Mouse (Mus musculus): ENCODE results near the gene Lrrc43.

The Lrrc43 gene

DNA sequence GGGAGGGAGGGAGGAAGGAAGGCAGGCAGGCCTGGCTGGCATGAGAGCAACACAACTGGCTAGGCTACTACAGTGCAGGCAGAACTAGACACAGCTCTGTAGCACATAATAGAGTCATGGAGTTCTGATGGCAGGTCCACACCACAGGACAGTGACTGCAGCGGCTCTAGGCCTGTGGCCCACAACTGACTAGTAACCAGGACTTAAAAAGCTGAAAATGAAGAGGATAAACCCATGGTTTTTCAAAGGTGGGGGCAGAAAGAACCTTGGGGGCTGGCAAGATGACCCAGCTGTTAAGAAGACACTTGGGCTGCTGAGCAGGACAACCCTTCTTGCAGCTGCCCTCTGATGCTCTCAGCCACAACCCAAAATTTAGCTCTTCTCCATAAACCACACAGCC is 32.5 kb downstream of the Lrrc43 start:
- no peak for DNase-seq

DNA sequence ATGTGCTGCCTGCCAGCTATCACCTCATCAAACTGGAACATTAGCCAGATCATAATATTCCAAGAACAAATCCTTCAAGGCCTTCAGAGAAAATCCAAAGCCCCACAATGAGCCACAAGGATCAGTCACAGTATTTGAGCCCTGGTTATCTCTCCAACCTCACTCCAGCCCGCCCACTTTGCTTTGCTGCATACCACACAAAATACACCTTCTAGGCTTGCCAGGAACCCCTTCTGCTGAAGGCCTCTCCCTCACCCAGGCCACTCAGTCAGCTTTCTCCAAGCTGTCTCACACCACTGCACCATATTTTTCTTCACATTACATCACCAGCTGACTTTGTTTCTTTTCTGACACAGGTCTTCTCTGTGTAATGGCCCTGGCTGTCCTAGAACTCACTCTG is 33.1 kb downstream of the Lrrc43 start:
- no peak for DNase-seq

DNA sequence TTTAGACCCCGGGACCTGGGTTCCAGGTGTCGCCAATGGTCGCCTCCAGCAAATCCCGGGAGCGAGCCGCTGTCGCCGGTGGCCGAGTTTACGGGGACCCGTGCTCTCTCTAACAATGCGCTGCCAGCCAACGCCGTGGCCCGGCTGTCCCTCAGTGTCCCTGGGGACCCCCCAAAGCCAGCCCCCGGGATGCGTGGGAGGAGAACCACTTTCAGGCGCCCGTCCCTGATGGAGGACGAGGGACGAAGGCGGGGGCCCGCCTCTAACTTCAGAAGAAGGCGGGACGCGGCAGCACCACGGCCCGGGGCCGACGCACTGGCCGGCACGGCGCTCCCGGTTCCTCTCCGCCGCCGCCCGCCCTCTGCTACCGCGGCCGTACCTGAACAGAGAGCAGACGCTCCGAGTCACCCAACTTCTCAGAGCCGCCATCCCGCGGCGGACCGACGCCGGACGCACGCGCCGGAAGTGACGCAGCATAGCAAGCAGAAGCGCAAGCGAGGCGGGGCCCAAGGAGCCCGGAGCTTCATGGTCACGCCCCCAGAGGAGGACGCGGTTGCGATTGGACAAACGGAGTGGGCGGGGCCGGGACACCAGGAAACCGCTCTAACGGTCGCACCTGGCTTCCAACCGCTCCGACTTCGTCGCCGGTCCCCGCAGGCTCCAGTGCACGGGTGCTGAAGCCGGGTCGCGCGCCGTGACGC is 34.7 kb downstream of the Lrrc43 start, which contains the start of gene Diablo:
TSS of gene Diablo (minus strand) at position 485 of the 701 bp plus-strand sequence.
- DNase-seq: peak; percentile 99

DNA sequence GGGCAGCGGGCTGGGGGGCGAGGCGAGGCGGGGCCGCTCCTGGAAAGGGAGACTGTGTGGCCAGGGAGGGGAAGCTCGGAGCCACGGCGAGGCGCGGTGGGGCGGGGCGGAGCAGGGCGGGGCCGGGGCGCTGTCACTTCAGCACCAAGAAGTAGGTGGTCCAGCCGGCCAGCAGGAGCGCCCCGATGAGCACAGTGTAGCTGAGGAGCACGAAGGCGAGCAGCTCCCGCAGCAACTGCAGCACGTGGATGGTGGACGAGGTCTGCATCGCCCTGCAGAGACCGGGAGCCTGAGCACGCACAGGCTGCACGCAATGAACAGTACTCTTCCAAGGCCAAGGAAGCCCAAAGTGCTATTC is 35.3 kb downstream of the Lrrc43 start:
- DNase-seq: no peak

DNA sequence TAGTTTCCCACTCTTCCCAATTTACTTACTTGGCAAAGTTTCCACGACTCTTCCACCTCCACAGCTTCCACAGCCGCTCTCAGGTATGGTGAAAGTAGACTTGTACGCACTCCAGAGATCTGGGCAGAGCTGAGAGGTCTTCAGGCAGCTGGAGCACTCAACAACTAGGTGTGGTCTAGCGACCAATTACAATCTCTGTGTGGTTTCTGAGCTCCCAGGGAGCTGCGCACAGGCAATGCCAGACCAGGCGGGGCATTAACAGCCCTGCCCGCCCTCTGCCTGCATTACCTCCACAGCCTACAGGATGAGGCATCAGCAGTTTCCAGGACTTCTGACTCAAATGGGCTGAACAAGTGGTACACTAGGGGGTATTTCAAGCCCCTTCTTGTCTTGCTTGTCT is 36.2 kb downstream of the Lrrc43 start, which contains the start of gene Gm49027:
TSS of gene Gm49027 (minus strand) at position 208 of the 400 bp plus-strand sequence.
- DNase-seq: peak; percentile 2

DNA sequence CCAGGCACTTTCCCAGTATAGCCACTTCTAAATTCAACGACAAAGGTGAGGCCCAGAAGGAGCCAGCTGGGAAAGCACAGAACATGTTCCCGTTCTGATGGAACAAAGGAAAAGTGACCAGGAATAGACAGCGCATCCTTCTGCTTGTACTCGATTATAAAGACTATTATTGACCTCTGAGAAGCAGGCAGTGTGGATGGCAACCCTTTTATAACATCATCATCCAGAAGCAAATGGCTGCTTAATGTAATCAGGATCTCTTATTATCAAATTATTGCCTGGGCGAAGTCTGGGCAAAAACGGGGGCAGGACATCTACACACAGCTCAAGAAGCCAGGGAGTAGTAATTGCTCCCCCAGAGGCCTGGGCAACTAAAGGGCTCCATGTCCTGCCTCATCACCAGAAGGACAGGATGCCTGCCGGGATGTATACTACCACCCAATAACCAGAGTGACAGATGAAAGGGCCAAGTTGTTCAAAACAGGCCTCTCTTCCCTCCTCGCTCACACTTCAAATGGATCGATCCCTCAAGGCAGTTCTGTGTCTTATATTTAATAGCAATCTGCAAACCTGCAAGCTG is 36.9 kb downstream of the Lrrc43 start:
- DNase-seq: peak; percentile 1

DNA sequence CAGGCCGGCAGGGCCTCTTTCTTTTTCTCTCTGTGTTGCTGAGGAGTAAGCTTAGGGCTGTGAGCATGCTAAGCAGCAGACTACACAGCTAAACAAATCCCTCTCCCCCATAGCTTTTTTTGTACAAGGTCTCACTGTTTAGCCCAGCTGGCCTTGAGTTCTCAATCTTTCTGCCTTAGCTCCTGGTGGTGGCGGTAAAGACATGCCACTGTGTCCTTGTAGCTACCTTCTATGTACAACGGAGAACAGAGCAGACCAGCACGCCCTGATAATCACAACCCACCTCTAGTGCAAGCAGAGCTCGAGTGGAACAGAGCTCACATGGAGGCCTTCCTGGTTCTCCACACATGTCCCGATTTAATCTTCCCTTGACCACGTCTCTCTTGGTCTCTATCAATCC is 39.5 kb downstream of the Lrrc43 start:
- DNase-seq: peak; percentile 3

DNA sequence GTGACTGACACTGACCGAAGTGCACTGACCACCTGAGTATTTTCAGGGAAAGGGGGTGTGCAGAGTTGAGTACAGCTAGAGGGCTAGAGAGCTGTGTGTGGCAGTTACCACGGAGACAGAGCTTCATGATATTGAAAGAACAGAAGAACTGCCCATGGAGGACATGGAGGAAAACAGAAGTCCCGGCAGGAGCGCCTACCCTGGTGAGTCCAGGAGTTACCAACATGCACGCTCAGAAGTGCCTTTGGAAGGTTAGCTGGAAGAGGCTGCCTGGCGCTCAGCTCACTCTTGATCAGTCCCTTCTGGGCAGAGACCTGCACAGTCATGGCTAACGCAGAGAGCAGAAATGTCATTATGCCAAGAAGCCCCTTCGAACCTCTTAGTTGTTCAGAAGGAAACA is 41.0 kb downstream of the Lrrc43 start:
- peak; percentile 1 for DNase-seq

DNA sequence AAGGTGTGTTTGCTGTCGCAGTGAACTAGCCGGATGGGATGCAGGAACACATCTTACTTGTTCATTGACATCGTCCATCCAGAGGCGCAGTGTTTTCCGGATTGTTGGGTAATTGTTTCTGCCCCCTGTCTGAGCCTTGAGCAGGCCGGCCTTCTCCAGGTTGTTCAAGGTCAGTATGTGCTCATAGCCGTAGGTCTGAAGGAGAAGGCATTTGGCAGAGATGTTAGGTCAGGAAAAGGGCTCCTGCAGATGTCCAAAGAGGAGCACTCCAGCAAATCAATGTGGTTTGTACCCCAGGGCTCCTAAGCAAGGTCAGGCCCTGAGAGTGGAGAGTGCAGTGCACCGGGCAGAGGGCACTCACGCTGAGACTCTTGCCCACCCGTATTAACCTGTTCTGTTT is 44.7 kb downstream of the Lrrc43 start:
- peak; percentile 0 for DNase-seq

DNA sequence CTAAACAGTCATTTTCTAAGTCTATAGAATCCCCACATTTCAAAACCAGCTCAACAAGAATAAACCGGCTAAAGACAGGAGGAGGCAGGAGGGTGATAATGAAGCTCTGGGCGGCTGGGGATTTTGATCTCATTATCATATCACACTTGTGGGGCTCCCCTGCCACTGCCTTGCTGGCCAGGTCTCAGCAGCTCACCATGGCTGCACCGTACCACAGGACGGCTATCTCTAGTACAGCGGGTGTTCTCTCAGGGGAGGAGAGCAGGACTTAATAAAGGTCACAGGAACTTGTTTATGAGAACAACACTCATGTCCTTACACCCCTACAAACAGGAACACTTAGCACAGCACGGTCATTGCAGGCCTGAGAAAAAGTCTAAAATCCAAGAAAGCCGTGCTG is 66.6 kb downstream of the Lrrc43 start:
- DNase-seq: no peak

DNA sequence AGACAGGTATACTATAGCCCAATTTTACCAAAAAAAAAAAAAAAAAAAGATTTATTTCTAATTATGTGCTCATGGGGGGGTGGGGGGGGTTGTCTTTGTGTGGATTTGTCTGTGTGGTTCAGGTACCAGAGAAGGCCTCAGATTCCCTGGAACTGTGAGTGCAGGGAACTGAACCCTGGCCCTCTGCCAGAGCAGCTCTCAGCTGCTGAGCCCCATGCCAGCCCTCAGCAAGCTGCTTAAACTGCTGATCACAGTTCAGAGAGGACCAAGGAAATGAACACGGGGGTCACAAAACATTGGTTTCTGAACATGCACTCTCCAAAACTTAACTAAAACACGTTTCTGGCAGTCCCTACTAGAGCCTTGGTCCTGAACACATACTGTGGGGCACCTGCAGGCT is 67.3 kb downstream of the Lrrc43 start:
- no peak for DNase-seq

All from thymus, postnatal 14 days (tissue).